Mouse (Mus musculus) left cerebral cortex, adult 2 months (tissue): Measurements from ENCODE around the gene Trpv6. TPM values are rescaled to one million over a fixed set of nuclear protein-coding genes. Genes with fewer than 3 reads are reported as not detected.
A peak's percentile ranks its signal among the peaks of the same experiment; 100 is the strongest.

ENCODE experiments used
- DNase-seq, 2 experiments: peaks; one replicate each; pipeline ENCODE4 v3.0.0; 2021 to 2022; ENCODE audit warnings: low spot score in 2 of 2, mixed read lengths in 1 of 2; ENCODE audit errors: extremely low spot score in 1 of 2
- H3K27ac ChIP-seq: fragments of 200-600 bp; 2 replicates; pipeline ENCODE4 v1.8.1; 2022
- H3K4me3 ChIP-seq: fragments of 200-600 bp; 2 replicates; pipeline ENCODE4 v1.8.1; 2022
- CTCF ChIP-seq: fragments of 200-600 bp; IDR thresholded peaks from 2 replicates; pipeline ENCODE4 v1.8.1; 2022; ENCODE audit warnings: antibody characterized with exemption, mild to moderate bottlenecking, moderate library complexity
- intact Hi-C: fragments of 180-260 bp; cut with DNase I; formaldehyde crosslinking; loops from one replicate; pipeline ENCODE4 v1.15.1; 2025
- total RNA-seq, 2 experiments: library from RNA; stranded (reverse); gene quantifications; 2 replicates each; pipeline ENCODE4 v1.2.3; 2021

The Trpv6 gene
- total RNA-seq, 2 experiments from 2014 or later, result 1.9 to 2.5 TPM

GRCm38 (mm10) chr6:41643227-41643626 is 7.0 kb upstream of the Trpv6 start:
- no peak overlapping the region for H3K4me3 ChIP-seq
- intact Hi-C loops, result no loop called here
- H3K27ac ChIP-seq, result no peak overlapping the region
- DNase-seq, result no peak
- no peak for TF ChIP-seq CTCF

GRCm38 (mm10) chr6:41642765-41643164 is 6.6 kb upstream of the Trpv6 start:
- intact Hi-C loops, result no loop called here
- DNase-seq, result no peak
- no peak overlapping the region for H3K27ac ChIP-seq
- H3K4me3 ChIP-seq, result no peak overlapping the region
- TF ChIP-seq CTCF, result no peak

GRCm38 (mm10) chr6:41641173-41641866 is 5.1 kb upstream of the Trpv6 start:
- intact Hi-C loops, result no loop called here
- Histone ChIP-seq H3K27ac (no peak overlapping the region), H3K4me3 (no peak overlapping the region)
- TF ChIP-seq CTCF, result no peak
- DNase-seq, result no peak

GRCm38 (mm10) chr6:41640449-41640848 is 4.2 kb upstream of the Trpv6 start:
- no peak for DNase-seq
- intact Hi-C loops, result no loop called here
- Histone ChIP-seq H3K4me3 (no peak overlapping the region), H3K27ac (no peak overlapping the region)
- TF ChIP-seq CTCF, result no peak

GRCm38 (mm10) chr6:41637927-41638506 is 1.8 kb upstream of the Trpv6 start:
- no peak for TF ChIP-seq CTCF
- no peak for DNase-seq
- intact Hi-C loops, result no loop called here
- Histone ChIP-seq H3K27ac (no peak overlapping the region), H3K4me3 (no peak overlapping the region)

- intact Hi-C loops, result no loop called here
- TF ChIP-seq CTCF, result no peak
- DNase-seq, result no peak
- Histone ChIP-seq H3K27ac (no peak overlapping the region), H3K4me3 (no peak overlapping the region)
Observed at GRCm38 (mm10) chr6:41637393-41637792, 1.2 kb upstream of the Trpv6 start.

GRCm38 (mm10) chr6:41635211-41635610 is 994 bp downstream of the Trpv6 start:
- intact Hi-C loops, result no loop called here
- Histone ChIP-seq H3K27ac (peak overlapping the region; percentile 16; the same call in 1 of the 2 replicates), H3K4me3 (peak overlapping the region; percentile 43)
- no peak for TF ChIP-seq CTCF
- no peak for DNase-seq

GRCm38 (mm10) chr6:41631549-41631948 is 4.7 kb downstream of the Trpv6 start:
- peak overlapping the region; percentile 62 for H3K27ac ChIP-seq
- TF ChIP-seq CTCF, result no peak
- no peak for DNase-seq
- H3K4me3 ChIP-seq, result no peak overlapping the region
- intact Hi-C loops, result loop anchor here (2.0 to 5.0 kb wide), 2 partner anchors 127 to 146 kb away; partner anchors contain the start of gene Olfr459

GRCm38 (mm10) chr6:41630791-41631190 is 5.4 kb downstream of the Trpv6 start:
- Histone ChIP-seq H3K4me3 (no peak overlapping the region), H3K27ac (no peak overlapping the region)
- intact Hi-C loops, result loop anchor here (2.0 to 5.0 kb wide), 2 partner anchors 128 to 147 kb away; partner anchors contain the start of gene Olfr459
- DNase-seq, result no peak
- TF ChIP-seq CTCF, result peak; percentile 35

- TF ChIP-seq CTCF, result no peak
- no peak overlapping the region for H3K27ac ChIP-seq
- no peak for DNase-seq
- intact Hi-C loops, result no loop called here
- no peak overlapping the region for H3K4me3 ChIP-seq
Observed at GRCm38 (mm10) chr6:41628180-41628579, 8.0 kb downstream of the Trpv6 start.

GRCm38 (mm10) chr6:41622661-41623060 is 13.5 kb downstream of the Trpv6 start:
- intact Hi-C loops, result no loop called here
- DNase-seq, result no peak
- H3K4me3 ChIP-seq, result no peak overlapping the region
- 0 out of 2 replicates have a peak overlapping the region, but pooled peaks have one; percentile 36 for H3K27ac ChIP-seq
- peak; percentile 68 for TF ChIP-seq CTCF

- H3K27ac ChIP-seq, result no peak overlapping the region
- DNase-seq, result no peak
- intact Hi-C loops, result no loop called here
- no peak overlapping the region for H3K4me3 ChIP-seq
- TF ChIP-seq CTCF, result no peak
Observed at GRCm38 (mm10) chr6:41621241-41621990, 14.8 kb downstream of the Trpv6 start.
